Mouse (Mus musculus) cerebellum, adult 9-10 months (tissue): ENCODE results near the gene Nxph1.

ENCODE experiments used
- DNase-seq: peaks from one replicate; pipeline ENCODE4 v3.0.0; 2022

Gene Nxph1

DNA sequence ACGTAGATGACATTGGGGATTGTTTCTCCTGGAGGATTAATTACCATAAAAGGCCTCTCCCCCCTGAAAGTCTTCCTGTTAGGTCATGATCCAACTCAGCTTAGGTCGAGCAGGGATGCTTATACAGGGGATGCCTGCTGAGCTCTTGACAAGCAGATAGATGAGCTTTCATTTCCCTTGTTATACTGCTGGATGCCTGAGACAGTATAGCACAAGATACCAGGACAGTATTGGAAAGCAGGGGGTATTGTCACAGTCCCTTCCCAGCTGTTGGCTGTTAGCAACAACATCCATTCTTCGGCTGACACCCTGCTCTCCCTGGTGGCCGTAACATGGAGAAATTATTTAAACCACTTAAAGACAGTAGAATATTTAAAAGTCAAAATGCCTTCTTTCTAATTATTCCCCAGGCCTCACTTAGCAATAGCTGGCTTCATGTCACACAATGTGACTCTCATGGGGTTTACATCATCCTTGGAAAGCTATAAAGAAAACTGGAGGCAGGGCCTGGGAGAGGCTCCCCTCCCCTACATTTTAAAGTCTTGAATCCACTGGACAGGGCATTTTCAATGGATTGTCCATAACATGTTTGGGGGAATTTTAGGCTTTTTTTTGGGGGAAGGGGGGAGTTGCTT, 31.1 kb downstream of the Nxph1 start:
- DNase-seq, result no peak

GRCm38 (mm10) chr6:8996301-8996943, 48.2 kb downstream of the Nxph1 start:
- DNase-seq, result no peak

DNA sequence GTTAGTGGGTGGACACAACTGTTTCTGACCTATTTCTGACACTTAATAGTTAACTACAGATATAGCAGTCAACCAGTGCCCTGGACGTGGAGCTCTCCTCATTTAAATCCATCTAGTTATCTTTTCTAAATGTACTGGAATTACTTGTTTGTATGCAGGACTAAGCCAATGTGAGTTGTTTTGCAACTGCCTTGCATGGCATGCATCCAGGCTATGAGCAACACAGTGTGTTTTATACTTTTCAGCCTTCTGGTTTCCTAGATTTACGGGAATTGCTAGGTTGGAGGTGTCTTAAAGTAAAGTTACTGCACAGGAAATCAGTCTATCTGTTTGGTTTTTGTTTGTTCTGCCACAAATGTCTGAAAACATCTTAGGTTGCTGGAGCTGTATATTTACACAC, 49.1 kb downstream of the Nxph1 start:
- no peak for DNase-seq

DNA sequence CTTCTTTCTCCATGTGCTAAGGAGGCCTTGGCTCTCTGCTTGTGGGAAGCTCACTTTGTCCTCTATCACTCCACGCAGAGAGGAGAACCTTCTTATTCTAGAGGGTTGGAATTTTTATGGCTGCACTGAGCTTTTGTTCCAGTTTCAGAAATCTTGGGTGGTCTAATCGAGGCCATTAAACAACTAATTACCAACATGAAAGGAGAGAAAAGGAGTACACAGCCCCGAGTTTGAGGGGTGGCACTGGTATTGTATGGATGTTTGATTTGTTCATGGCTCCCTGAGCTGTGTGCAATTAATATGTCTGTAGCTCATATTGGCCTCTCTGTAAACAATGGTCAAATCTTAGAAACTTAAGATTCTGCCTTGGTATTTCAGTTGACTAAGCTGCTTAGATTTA, 54.5 kb downstream of the Nxph1 start:
- DNase-seq, result no peak

GRCm38 (mm10) chr6:9026631-9027030, 78.4 kb downstream of the Nxph1 start:
- DNase-seq, result no peak

DNA sequence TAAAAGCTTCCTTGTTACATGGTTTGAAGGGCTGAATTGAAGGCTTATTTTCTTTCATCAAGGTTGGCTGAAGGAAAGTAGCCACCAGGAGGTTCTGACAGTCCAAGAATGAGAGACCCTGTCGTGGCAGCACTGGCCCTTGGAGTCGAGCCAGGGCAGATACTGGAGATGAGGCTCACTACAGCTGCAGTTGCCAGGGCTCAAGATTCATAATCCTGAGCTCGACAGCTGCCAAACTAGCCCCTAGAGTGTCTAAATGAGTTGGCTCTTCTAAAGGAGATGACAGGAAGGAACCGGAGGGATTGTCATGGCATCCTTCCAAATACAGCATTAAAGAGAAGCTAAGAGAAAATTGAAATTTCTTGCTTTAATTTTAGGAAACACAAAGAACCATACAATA, 78.9 kb downstream of the Nxph1 start:
- DNase-seq, result no peak

DNA sequence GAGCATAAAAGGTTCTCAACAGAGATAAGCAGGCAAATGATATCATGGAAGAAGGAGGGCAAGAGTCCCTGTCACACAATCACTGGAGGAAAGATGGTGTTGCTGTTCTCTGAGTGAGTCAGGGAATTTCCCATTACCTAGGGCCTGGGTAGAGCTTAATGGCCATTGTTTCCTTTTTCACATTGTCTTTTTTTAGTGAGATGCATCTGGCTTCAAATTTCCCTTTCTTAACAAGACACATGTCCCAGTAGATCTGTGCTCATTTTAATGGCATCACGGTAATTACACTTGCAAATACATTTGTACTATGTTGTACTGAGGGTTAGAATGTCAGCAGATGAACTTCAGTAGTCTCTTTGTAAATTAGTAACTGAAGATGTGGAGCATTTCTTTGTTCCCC, 80.3 kb downstream of the Nxph1 start:
- no peak for DNase-seq

GRCm38 (mm10) chr6:9039286-9039685, 91.1 kb downstream of the Nxph1 start:
- no peak for DNase-seq

GRCm38 (mm10) chr6:9040991-9041390, 92.8 kb downstream of the Nxph1 start:
- DNase-seq, result no peak

GRCm38 (mm10) chr6:9042391-9042790, 94.2 kb downstream of the Nxph1 start:
- no peak for DNase-seq

DNA sequence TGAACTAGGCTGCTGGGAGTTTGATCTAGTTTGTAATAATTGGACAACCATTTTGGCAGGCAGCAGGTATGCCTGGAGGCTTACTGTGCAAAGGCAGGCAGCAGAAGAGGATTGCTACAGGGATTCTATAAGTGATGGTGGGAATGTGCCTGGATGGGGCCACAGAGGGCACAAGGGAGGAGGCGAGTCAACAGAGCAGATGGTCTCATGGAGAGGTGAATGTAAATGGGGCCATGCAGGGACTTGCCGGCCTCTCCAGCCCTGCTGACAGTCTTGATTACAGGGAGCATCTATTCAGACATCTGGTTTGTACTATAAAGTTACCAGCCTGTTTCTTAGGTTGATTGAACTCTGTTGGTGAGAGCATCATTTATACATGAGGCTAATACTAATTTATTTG, 98.6 kb downstream of the Nxph1 start:
- DNase-seq, result peak; percentile 18

DNA sequence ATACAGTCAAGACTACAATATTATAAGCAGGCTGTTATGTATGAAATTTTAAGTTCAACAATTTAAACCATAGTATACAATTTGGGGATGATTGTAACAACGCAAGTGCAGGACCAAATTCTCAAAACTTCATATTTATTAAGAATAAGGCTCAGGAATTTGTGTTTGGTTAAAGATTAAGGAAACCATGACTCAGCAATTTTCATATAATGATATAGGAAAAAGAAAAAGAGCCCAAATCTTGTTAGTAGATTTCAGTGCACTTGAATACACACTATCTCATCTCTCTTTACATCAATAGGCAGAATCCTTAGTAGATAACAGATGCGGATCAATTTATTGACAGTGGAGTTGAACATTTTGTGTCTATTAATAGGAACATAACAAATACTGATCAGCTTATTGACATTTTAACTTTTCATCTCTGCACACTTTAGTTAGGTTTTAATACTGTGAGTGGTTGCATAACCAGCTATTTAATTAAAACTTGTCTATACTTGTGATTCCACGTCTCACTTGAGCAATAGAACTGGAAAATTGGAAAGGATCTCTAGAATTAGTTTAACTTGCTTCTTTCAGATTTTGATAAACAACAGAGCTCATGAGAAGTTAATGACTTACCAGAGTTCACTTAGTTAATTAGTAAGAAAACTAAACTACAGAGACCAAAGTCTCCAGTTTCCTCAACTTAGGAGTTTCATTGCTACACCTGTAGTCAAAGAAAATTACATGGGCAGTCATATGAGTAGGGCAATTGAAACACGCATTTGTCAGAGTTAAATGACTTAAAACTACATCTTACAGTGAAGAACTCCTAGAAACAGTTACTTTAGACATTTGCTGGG, 113.3 kb downstream of the Nxph1 start:
- no peak for DNase-seq

- no peak for DNase-seq
These were observed 118.2 kb downstream of the Nxph1 start for GRCm38 (mm10) chr6:9066435-9066834.

- DNase-seq, result no peak
These were observed 121.7 kb downstream of the Nxph1 start for GRCm38 (mm10) chr6:9069913-9070312.

DNA sequence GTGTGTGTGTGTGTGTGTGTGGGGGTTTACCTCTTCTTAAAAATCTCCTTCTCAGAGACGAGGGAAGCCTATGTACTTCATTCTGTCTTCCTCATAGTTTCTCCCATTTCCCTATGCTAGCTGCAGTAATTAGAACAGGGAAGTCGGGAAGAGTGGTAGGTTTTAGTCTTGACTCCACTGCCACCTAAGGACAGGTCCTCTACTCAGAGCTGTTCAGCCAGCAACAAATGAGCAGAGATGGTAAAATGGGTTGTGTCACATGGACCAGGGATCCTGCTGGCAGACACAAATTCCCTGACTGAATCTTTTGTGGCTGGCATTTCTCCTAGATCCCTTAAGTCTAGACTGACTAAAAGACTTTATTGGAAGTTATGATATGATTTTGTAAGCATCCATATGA, 128.2 kb downstream of the Nxph1 start:
- no peak for DNase-seq

- peak; percentile 80 for DNase-seq
These were observed 129.8 kb downstream of the Nxph1 start for GRCm38 (mm10) chr6:9077793-9078689.

GRCm38 (mm10) chr6:9083851-9084250, 135.6 kb downstream of the Nxph1 start:
- peak; percentile 36 for DNase-seq

GRCm38 (mm10) chr6:9097345-9097744, 149.1 kb downstream of the Nxph1 start:
- DNase-seq, result no peak

DNA sequence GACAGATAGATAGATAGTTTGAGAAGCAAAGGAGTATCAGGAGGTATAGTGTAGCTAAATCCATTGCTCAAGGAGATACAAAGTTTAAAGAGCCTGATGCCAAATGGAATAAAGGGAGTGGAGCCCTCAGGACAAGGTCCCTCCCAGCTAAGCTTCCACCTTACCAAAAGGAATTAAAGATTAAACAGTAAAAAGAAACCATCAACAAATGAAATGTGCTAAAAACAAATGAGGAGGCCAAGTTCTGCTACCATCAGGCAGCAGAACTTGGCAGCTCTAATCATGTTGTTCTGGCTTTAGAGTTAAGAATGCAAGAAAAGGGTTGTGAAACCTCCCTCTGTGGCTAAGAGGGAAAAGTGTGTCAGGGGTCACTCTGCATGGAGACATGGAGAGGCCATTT, 159.1 kb downstream of the Nxph1 start:
- no peak for DNase-seq

DNA sequence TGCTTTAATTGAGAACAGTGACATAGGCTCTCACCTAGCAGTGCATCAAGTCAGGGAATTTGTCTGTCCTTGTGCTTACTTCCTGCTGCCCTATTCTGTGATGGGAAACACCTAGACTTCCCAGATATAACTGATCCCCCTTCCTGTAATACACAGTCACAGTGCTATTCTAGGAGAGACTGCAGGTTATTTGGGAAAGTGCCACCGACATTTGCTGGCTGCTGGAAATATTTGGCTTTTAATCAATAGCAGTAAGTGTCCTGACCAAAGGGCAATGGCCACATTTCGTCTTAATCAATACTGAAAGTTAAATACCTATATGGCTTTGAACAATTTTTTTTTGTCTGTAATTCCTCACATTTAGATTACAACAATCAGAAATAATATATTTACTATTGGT, 170.9 kb downstream of the Nxph1 start:
- no peak for DNase-seq

GRCm38 (mm10) chr6:9124321-9124914, 176.2 kb downstream of the Nxph1 start:
- no peak for DNase-seq

- no peak for DNase-seq
These were observed 185.5 kb downstream of the Nxph1 start for GRCm38 (mm10) chr6:9133589-9134279.
